Mouse (Mus musculus) ES-Bruce4 (cell line): Measurements from ENCODE around the gene Fpgs. TPM values are rescaled to one million over a fixed set of nuclear protein-coding genes. Genes with fewer than 3 reads are reported as not detected.

Experiments used
- H3K27ac ChIP-seq: 2 replicates; pipeline ENCODE4 v1.5.1; 2012; ENCODE audit warnings: low read length, inconsistent platforms; ENCODE audit not compliant: insufficient read depth
- H3K27me3 ChIP-seq: 2 replicates; pipeline ENCODE4 v1.6.1; 2012; ENCODE audit warnings: mild to moderate bottlenecking, low read length, inconsistent platforms; ENCODE audit not compliant: control insufficient read depth, poor library complexity, insufficient read depth, severe bottlenecking
- H3K36me3 ChIP-seq: 2 replicates; pipeline ENCODE4 v1.6.1; 2012; ENCODE audit warnings: inconsistent platforms, mild to moderate bottlenecking, low read length, moderate library complexity; ENCODE audit not compliant: control insufficient read depth, poor library complexity, insufficient read depth, severe bottlenecking
- H3K4me1 ChIP-seq: one replicate; pipeline ENCODE4 v1.8.1; 2011; ENCODE audit warnings: low read length; ENCODE audit not compliant: control insufficient read depth, insufficient read depth
- H3K4me3 ChIP-seq: 2 replicates; pipeline ENCODE4 v1.5.1; 2011; ENCODE audit warnings: low read depth, mild to moderate bottlenecking, low read length
- H3K9ac ChIP-seq: 2 replicates; pipeline ENCODE4 v1.6.1; 2012; ENCODE audit warnings: low read depth, mild to moderate bottlenecking, inconsistent platforms; ENCODE audit not compliant: poor library complexity, severe bottlenecking
- H3K9me3 ChIP-seq: replicated peaks from 2 replicates; pipeline ENCODE4 v1.6.1; 2012; ENCODE audit warnings: mild to moderate bottlenecking, low read length, inconsistent platforms; ENCODE audit not compliant: control insufficient read depth, poor library complexity, insufficient read depth, severe bottlenecking
- CTCF ChIP-seq: IDR thresholded peaks from one replicate; pipeline ENCODE4 v1.8.1; 2011; ENCODE audit warnings: low read depth, low read length
- EP300 ChIP-seq: IDR thresholded peaks from 2 replicates; pipeline ENCODE4 v1.6.1; 2011; ENCODE audit warnings: low read depth, low read length; ENCODE audit not compliant: insufficient read depth
- POLR2A ChIP-seq: IDR thresholded peaks from one replicate; pipeline ENCODE4 v1.8.1; 2011; ENCODE audit warnings: low read length; ENCODE audit not compliant: insufficient read depth
- polyA plus RNA-seq: library from polyadenylated mRNA; stranded (reverse); fragments of >200 nt; gene quantifications from 2 replicates; pipeline ENCODE4 v1.2.4, GENCODE M21; 2011; ENCODE audit warnings: low read depth; ENCODE audit not compliant: missing spikeins, insufficient read depth, insufficient read length

Fpgs gene
- polyA plus RNA-seq, 1 experiment = 45.7 TPM

GRCm38 (mm10) chr2:32673176-32673917 lies 30.6 kb downstream of the Fpgs start:
- Histone ChIP-seq H3K36me3 (no peaks in the 10 kb centered on the region; the same call in 1 of the 2 replicates), H3K27ac (no peak overlapping the region)

GRCm38 (mm10) chr2:32671907-32672595 lies 31.9 kb downstream of the Fpgs start:
- no peaks in the 10 kb centered on the region for H3K9me3 ChIP-seq
- TF ChIP-seq POLR2A (no peak), EP300 (no peak), CTCF (no peak)

More at GRCm38 (mm10) chr2:32673176-32673917, 30.6 kb downstream of the Fpgs start:
- H3K4me3 ChIP-seq = no peak overlapping the region
- TF ChIP-seq EP300 (no peak), POLR2A (no peak)
- H3K9ac ChIP-seq = no peak overlapping the region
- H3K9me3 ChIP-seq = no peaks in the 10 kb centered on the region
- H3K4me1 ChIP-seq = no peaks in the 10 kb centered on the region
- no peaks in the 10 kb centered on the region for H3K27me3 ChIP-seq

GRCm38 (mm10) chr2:32671147-32671546 lies 32.8 kb downstream of the Fpgs start:
- Histone ChIP-seq H3K27ac (no peak overlapping the region), H3K4me1 (no peaks in the 10 kb centered on the region), H3K4me3 (no peak overlapping the region), H3K9ac (no peak overlapping the region), H3K9me3 (no peaks in the 10 kb centered on the region), H3K36me3 (no peaks in the 10 kb centered on the region; the same call in 1 of the 2 replicates), H3K27me3 (no peaks in the 10 kb centered on the region)
- TF ChIP-seq CTCF (no peak), POLR2A (no peak), EP300 (no peak)

More at GRCm38 (mm10) chr2:32671907-32672595, 31.9 kb downstream of the Fpgs start:
- Histone ChIP-seq H3K9ac (no peak overlapping the region), H3K27me3 (no peaks in the 10 kb centered on the region), H3K4me3 (no peak overlapping the region), H3K27ac (no peak overlapping the region), H3K36me3 (no peaks in the 10 kb centered on the region; the same call in 1 of the 2 replicates), H3K4me1 (no peaks in the 10 kb centered on the region)

GRCm38 (mm10) chr2:32669876-32670275 lies 34.1 kb downstream of the Fpgs start:
- TF ChIP-seq POLR2A (no peak), CTCF (no peak), EP300 (no peak)
- H3K36me3 ChIP-seq = no peaks in the 10 kb centered on the region; the same call in 1 of the 2 replicates
- H3K9me3 ChIP-seq = no peaks in the 10 kb centered on the region
- no peak overlapping the region for H3K4me3 ChIP-seq
- H3K9ac ChIP-seq = no peak overlapping the region
- H3K4me1 ChIP-seq = no peaks in the 10 kb centered on the region
- no peaks in the 10 kb centered on the region for H3K27me3 ChIP-seq
- no peak overlapping the region for H3K27ac ChIP-seq

- H3K4me1 ChIP-seq = no peaks in the 10 kb centered on the region
- TF ChIP-seq EP300 (no peak), CTCF (no peak)
- no peak overlapping the region for H3K9ac ChIP-seq
Observed at GRCm38 (mm10) chr2:32668176-32668575, 35.8 kb downstream of the Fpgs start.

GRCm38 (mm10) chr2:32667775-32668174 lies 36.2 kb downstream of the Fpgs start:
- Histone ChIP-seq H3K4me1 (no peaks in the 10 kb centered on the region), H3K9me3 (no peaks in the 10 kb centered on the region), H3K36me3 (no peaks in the 10 kb centered on the region; the same call in 1 of the 2 replicates), H3K9ac (no peak overlapping the region), H3K27ac (no peak overlapping the region), H3K4me3 (no peak overlapping the region), H3K27me3 (no peaks in the 10 kb centered on the region)
- TF ChIP-seq POLR2A (no peak), EP300 (no peak), CTCF (no peak)

More at GRCm38 (mm10) chr2:32668176-32668575, 35.8 kb downstream of the Fpgs start:
- Histone ChIP-seq H3K9me3 (no peaks in the 10 kb centered on the region), H3K27ac (no peak overlapping the region), H3K36me3 (no peaks in the 10 kb centered on the region; the same call in 1 of the 2 replicates), H3K27me3 (no peaks in the 10 kb centered on the region), H3K4me3 (no peak overlapping the region)
